21 mouse cellular contexts compared by ENCODE assay signal in genomic region chr6:148586439-148587321, GRCm38 (mm10).
A peak's percentile ranks its signal among the peaks of the same experiment; 100 is the strongest.
DNase-seq lines count a peak whose midpoint lies in the region; ATAC-seq and TF ChIP-seq lines count a peak whose summit lies in the region.
"Had no signal": no experiment of that assay in that cellular context is flagged by ENCODE, and none has a peak within 500 bp of the region (broad histone marks: within the 10 kb centered on the region; RNA-seq: fewer than 3 reads in every experiment).

No protein-coding gene starts in this region.

- no peaks in the 10 kb centered on the region for H3K36me3 ChIP-seq in hindbrain, postnatal 0 days (ENCODE audit: insufficient read depth, low read length)
- no peaks in the 10 kb centered on the region for H3K36me3 ChIP-seq in hindbrain, embryonic 16.5 days (ENCODE audit: control insufficient read depth, insufficient read depth, low read length)
- H3K36me3 ChIP-seq in liver, embryonic 16.5 days (ENCODE audit: control insufficient read depth, insufficient read depth) = no peaks in the 10 kb centered on the region
- H3K36me3 ChIP-seq: embryonic facial prominence, embryonic 13.5 days; hindbrain, embryonic 12.5 days; intestine, embryonic 15.5 days; stomach, embryonic 15.5 days had no signal

- ATAC-seq in hindbrain, postnatal 0 days = no peak
- ATAC-seq in hindbrain, embryonic 16.5 days = no peak
- ATAC-seq in liver, embryonic 16.5 days (ENCODE audit: low read depth) = 0 out of 2 replicates have a peak, but pooled peaks have one; percentile 48
- ATAC-seq: intestine, embryonic 15.5 days had no signal

- no peaks in the 10 kb centered on the region for H3K27me3 ChIP-seq in hindbrain, postnatal 0 days (ENCODE audit: insufficient read depth, low read length)
- H3K27me3 ChIP-seq in hindbrain, embryonic 16.5 days (replicated peaks; ENCODE audit: control insufficient read depth, insufficient read depth, low read length) = no peaks in the 10 kb centered on the region
- H3K27me3 ChIP-seq in liver, embryonic 16.5 days (ENCODE audit: control insufficient read depth, insufficient read depth, low read depth, low read length) = no peaks in the 10 kb centered on the region
- H3K27me3 ChIP-seq: embryonic facial prominence, embryonic 13.5 days; hindbrain, embryonic 12.5 days; intestine, embryonic 15.5 days; megakaryocyte, embryonic 14.5 days; stomach, embryonic 15.5 days had no signal

- H3K4me2 ChIP-seq in hindbrain, postnatal 0 days (ENCODE audit: low read depth, low read length) = no peak overlapping the region
- no peak overlapping the region for H3K4me2 ChIP-seq in hindbrain, embryonic 16.5 days (ENCODE audit: low read length)
- no peak overlapping the region for H3K4me2 ChIP-seq in liver, embryonic 16.5 days (ENCODE audit: low read depth, low read length)
- H3K4me2 ChIP-seq: embryonic facial prominence, embryonic 13.5 days; heart, embryonic 11.5 days; hindbrain, embryonic 12.5 days; intestine, embryonic 15.5 days; stomach, embryonic 15.5 days had no signal

- no peak for TF ChIP-seq CTCF in hindbrain, postnatal 0 days (IDR thresholded peaks at IDR 0.05; ENCODE audit: low read depth)

- no peak overlapping the region for H3K9ac ChIP-seq in hindbrain, postnatal 0 days (replicated peaks; ENCODE audit: low read length)
- H3K9ac ChIP-seq in hindbrain, embryonic 16.5 days (ENCODE audit: low read depth, low read length) = no peak overlapping the region
- H3K9ac ChIP-seq in liver, embryonic 16.5 days (ENCODE audit: low read depth, low read length) = no peak overlapping the region
- H3K9ac ChIP-seq: embryonic facial prominence, embryonic 13.5 days; hindbrain, embryonic 12.5 days; intestine, embryonic 15.5 days; stomach, embryonic 15.5 days had no signal

- H3K27ac ChIP-seq in hindbrain, postnatal 0 days = no peak overlapping the region
- no peak overlapping the region for H3K27ac ChIP-seq in hindbrain, embryonic 16.5 days (ENCODE audit: low read depth, low read length)
- no peak overlapping the region for H3K27ac ChIP-seq in liver, embryonic 16.5 days (ENCODE audit: low read length)
- H3K27ac ChIP-seq: embryonic facial prominence, embryonic 13.5 days; hindbrain, embryonic 12.5 days; intestine, embryonic 15.5 days; stomach, embryonic 15.5 days had no signal

- no peaks in the 10 kb centered on the region for H3K9me3 ChIP-seq in hindbrain, postnatal 0 days (ENCODE audit: low read length)
- no peaks in the 10 kb centered on the region for H3K9me3 ChIP-seq in hindbrain, embryonic 16.5 days (ENCODE audit: control insufficient read depth, low read length)
- H3K9me3 ChIP-seq in liver, embryonic 16.5 days (replicated peaks; ENCODE audit: control insufficient read depth, low read length) = no peaks in the 10 kb centered on the region
- H3K9me3 ChIP-seq: embryonic facial prominence, embryonic 13.5 days; hindbrain, embryonic 12.5 days; intestine, embryonic 15.5 days; megakaryocyte, embryonic 14.5 days; stomach, embryonic 15.5 days had no signal

- H3K4me3 ChIP-seq in hindbrain, postnatal 0 days (ENCODE audit: low read length) = no peak overlapping the region
- no peak overlapping the region for H3K4me3 ChIP-seq in hindbrain, embryonic 16.5 days (ENCODE audit: low read length)
- no peak overlapping the region for H3K4me3 ChIP-seq in liver, embryonic 16.5 days (ENCODE audit: low read depth, low read length)
- H3K4me3 ChIP-seq: embryonic facial prominence, embryonic 13.5 days; hindbrain, embryonic 12.5 days; intestine, embryonic 15.5 days; megakaryocyte, embryonic 14.5 days; myocyte; stomach, embryonic 15.5 days had no signal

- 70% methylated on average over 10 of the region's 10 CpGs for WGBS in hindbrain, postnatal 0 days
- 68% methylated on average over 10 of the region's 10 CpGs for WGBS in hindbrain, embryonic 16.5 days
- WGBS in liver, embryonic 16.5 days (ENCODE audit: insufficient replicate concordance) = 57% methylated on average over 10 of the region's 10 CpGs

- peak; percentile 48 for DNase-seq in hindbrain, postnatal 0 days (ENCODE audit: low spot score)
- DNase-seq in c-Kit-positive CD71-positive TER-119-positive erythroid progenitor cells, embryonic 14.5 days (ENCODE audit: low spot score) = peak; percentile 20
- DNase-seq in retina, embryonic 14.5 days (ENCODE audit: low spot score) = peak; percentile 15
- no peak for DNase-seq in cerebellum, postnatal 36 days
- no peak for DNase-seq in thymus, adult 18-20 months
- DNase-seq: adrenal gland, postnatal 36 days; B cell, adult 2 months; cerebellum, adult 9-10 months; heart, postnatal 10 days; kidney, postnatal 36 days; lung, adult 2 months; thymus, adult 2 months had no signal

- H3K4me1 ChIP-seq in hindbrain, postnatal 0 days (ENCODE audit: insufficient read depth, low read length) = no peaks in the 10 kb centered on the region
- no peaks in the 10 kb centered on the region for H3K4me1 ChIP-seq in hindbrain, embryonic 16.5 days (ENCODE audit: control insufficient read depth, insufficient read depth, low read depth, low read length)
- no peaks in the 10 kb centered on the region for H3K4me1 ChIP-seq in liver, embryonic 16.5 days (ENCODE audit: control insufficient read depth, low read depth, low read length)
- H3K4me1 ChIP-seq: embryonic facial prominence, embryonic 13.5 days; hindbrain, embryonic 12.5 days; intestine, embryonic 15.5 days; megakaryocyte, embryonic 14.5 days; stomach, embryonic 15.5 days had no signal

Comparison
In these comparisons a context has a peak if more than half of its experiments do, and no peak if none do; other contexts are left out.
1. DNase-seq: peak in hindbrain, postnatal 0 days (single experiment), c-Kit-positive CD71-positive TER-119-positive erythroid progenitor cells, embryonic 14.5 days (single experiment) and retina, embryonic 14.5 days (single experiment); none in cerebellum, postnatal 36 days (0 of 2) and thymus, adult 18-20 months (0 of 2).